Mouse (Mus musculus): ENCODE data around the gene Kctd13.

DNA sequence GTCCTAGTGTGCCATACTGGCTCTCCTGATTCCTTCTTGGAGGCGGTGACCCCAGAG, 47.0 kb downstream of the Kctd13 start, which contains the start of gene Cdipt:
- TF ChIP-seq POLR2A (IDR thresholded peaks at IDR 0.05; ENCODE audit: low read depth, low read length) = no peak; the same call in 1 of the 2 replicates
- TF ChIP-seq CTCF (IDR thresholded peaks at IDR 0.05; ENCODE audit: borderline replicate concordance, insufficient read depth, low read length) = no peak

Data from embryonic fibroblast, embryonic 13.5 days (primary cell).